Mouse (Mus musculus): ENCODE data around the gene Tbrg4. TPM values are rescaled to one million over a fixed set of nuclear protein-coding genes. Genes with fewer than 3 reads are reported as not detected.

Gene Tbrg4
- polyA plus RNA-seq, 1 experiment = 224 TPM

GRCm38 (mm10) chr11:6581560-6581959, 44.3 kb downstream of the Tbrg4 start:
- no peak for TF ChIP-seq GATA1 (IDR thresholded peaks at IDR 0.05; ENCODE audit: low read length)

DNA sequence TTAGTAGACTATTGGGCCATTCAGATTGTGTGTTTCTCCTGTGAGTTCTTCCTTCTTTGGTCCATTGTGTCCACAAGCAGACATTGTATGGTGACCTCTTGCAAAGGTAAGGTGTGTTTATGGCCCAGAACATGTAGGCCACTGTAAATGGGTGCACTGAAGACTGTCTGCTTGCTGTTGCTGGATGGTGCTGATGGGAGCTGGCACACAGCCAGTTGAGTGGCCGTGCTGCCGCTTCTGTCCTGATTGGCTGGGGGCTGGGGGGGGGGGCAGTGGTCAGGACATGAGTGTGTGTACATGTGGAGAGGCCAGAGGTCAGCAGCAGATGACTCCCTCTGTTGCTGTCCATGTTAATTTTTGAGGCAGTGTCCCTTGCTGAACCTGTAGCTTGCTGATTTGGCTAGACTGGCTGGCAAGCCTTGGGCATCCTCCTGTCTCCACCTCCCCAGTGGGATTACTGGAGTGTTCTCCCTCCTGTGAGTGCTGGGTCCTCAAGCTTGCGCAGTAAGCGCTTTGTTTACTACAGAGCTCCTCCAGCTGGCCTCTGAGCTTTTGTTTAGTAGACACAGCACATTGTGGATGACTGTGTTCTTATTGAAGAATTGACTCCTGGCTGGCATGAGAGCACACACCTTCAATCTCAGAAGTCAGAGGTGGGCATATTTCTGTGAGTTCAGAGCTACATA, 45.7 kb downstream of the Tbrg4 start:
- TF ChIP-seq GATA1 (IDR thresholded peaks at IDR 0.05; ENCODE audit: low read length) = no peak

- no peak for TF ChIP-seq GATA1 (IDR thresholded peaks at IDR 0.05; ENCODE audit: low read length)
Measured at GRCm38 (mm10) chr11:6579361-6579760, 46.5 kb downstream of the Tbrg4 start.

GRCm38 (mm10) chr11:6576151-6576550, 49.7 kb downstream of the Tbrg4 start:
- TF ChIP-seq GATA1 (IDR thresholded peaks at IDR 0.05; ENCODE audit: low read length) = no peak

DNA sequence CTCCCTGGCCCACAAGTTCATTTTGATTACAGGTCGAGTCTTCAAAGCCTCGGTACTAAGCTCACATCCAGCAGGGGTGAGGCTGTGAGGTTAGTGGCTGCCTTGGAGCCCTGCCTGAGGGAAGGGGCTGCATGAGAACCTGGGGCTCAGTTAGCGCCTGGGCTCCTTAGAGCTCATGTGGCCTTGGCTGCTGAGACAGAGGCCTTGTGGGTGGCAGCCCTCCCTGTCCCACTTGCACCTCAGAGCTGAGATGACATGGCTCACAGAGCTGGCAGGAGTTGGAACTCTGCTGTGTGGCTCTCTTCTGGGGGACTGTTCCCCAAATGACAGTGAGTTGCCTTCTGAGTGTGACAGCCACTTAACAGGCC, 56.5 kb downstream of the Tbrg4 start:
- TF ChIP-seq GATA1 (IDR thresholded peaks at IDR 0.05; ENCODE audit: low read length) = no peak

GRCm38 (mm10) chr11:6568584-6569409, 57.1 kb downstream of the Tbrg4 start:
- no peak for TF ChIP-seq GATA1 (IDR thresholded peaks at IDR 0.05; ENCODE audit: low read length)

GRCm38 (mm10) chr11:6567951-6568350, 57.9 kb downstream of the Tbrg4 start:
- no peak for TF ChIP-seq GATA1 (IDR thresholded peaks at IDR 0.05; ENCODE audit: low read length)

GRCm38 (mm10) chr11:6566496-6566895, 59.4 kb downstream of the Tbrg4 start:
- TF ChIP-seq GATA1 (IDR thresholded peaks at IDR 0.05; ENCODE audit: low read length) = peak; percentile 49

Other genes with a start within 250 kb of the Tbrg4 start
- gene Zmiz2, start 237.0 kb downstream of the Tbrg4 start, polyA plus RNA-seq (2012) = 217 and 244 TPM in 2 replicates
- 82.5 and 137 TPM in 2 replicates for gene Ppia, start 210.6 kb downstream of the Tbrg4 start, polyA plus RNA-seq (2012)
- gene H2afv, start 181.6 kb downstream of the Tbrg4 start, polyA plus RNA-seq (2012) = 37.2 and 73.5 TPM in 2 replicates
- 10.7 and 13.5 TPM in 2 replicates for gene Purb, start 150.2 kb downstream of the Tbrg4 start, polyA plus RNA-seq (2012)
- gene Myo1g, start 105.1 kb downstream of the Tbrg4 start, polyA plus RNA-seq (2012) = 27.9 and 34.5 TPM in 2 replicates
- gene Ccm2, start 79.2 kb downstream of the Tbrg4 start, polyA plus RNA-seq (2012) = 39.4 and 44.2 TPM in 2 replicates
- gene Nacad, start 20.0 kb downstream of the Tbrg4 start, polyA plus RNA-seq (2012) = 0.26 and 0.27 TPM in 2 replicates
- gene Wap, start 12.6 kb upstream of the Tbrg4 start, polyA plus RNA-seq (2012) = not detected in 2 replicates
- not detected in 2 replicates for gene Ramp3, start 32.5 kb upstream of the Tbrg4 start, polyA plus RNA-seq (2012)
- not detected in 2 replicates for gene Gm11983, start 211.6 kb upstream of the Tbrg4 start, polyA plus RNA-seq (2012)